Mouse (Mus musculus) midbrain, embryonic 11.5 days (tissue): ENCODE measurements around the gene Fsd2. TPM values are rescaled to one million over a fixed set of nuclear protein-coding genes. Genes with fewer than 3 reads are reported as not detected.

Source experiments
- ATAC-seq: fragments of 200-750 bp; cut with Nextera tagmentation; 2 replicates; pipeline ENCODE4 v1.8.0; 2017; ENCODE audit warnings: moderate TSS enrichment, moderate library complexity; ENCODE audit not compliant: low FRiP score
- DNase-seq: peaks from one replicate; pipeline ENCODE4 v3.0.0; 2015; ENCODE audit warnings: low spot score; ENCODE audit errors: missing footprints
- H3K27ac ChIP-seq: fragments of 300-500 bp; sonication (generic); 2 replicates; pipeline ENCODE4 v1.5.1; 2014; ENCODE audit warnings: low read depth, low read length
- H3K27me3 ChIP-seq: fragments of 300-500 bp; sonication (generic); 2 replicates; pipeline ENCODE4 v1.6.1; 2014; ENCODE audit warnings: mild to moderate bottlenecking, low read length, moderate library complexity, mixed read lengths; ENCODE audit not compliant: control insufficient read depth, insufficient read depth
- H3K36me3 ChIP-seq: fragments of 300-500 bp; sonication (generic); 2 replicates; pipeline ENCODE4 v1.6.1; 2014; ENCODE audit warnings: mild to moderate bottlenecking, low read length, moderate library complexity, mixed read lengths; ENCODE audit not compliant: control insufficient read depth, insufficient read depth
- H3K4me1 ChIP-seq: fragments of 300-500 bp; sonication (generic); 2 replicates; pipeline ENCODE4 v1.6.1; 2014; ENCODE audit warnings: low read length; ENCODE audit not compliant: control insufficient read depth, insufficient read depth
- H3K4me2 ChIP-seq: fragments of 300-500 bp; sonication (generic); 2 replicates; pipeline ENCODE4 v1.6.1; 2014; ENCODE audit warnings: mild to moderate bottlenecking, moderate library complexity
- H3K4me3 ChIP-seq: fragments of 300-500 bp; sonication (generic); 2 replicates; pipeline ENCODE4 v1.5.1; 2014; ENCODE audit warnings: low read depth, low read length
- H3K9ac ChIP-seq: fragments of 300-500 bp; sonication (generic); 2 replicates; pipeline ENCODE4 v1.6.1; 2014; ENCODE audit warnings: low read length
- H3K9me3 ChIP-seq: fragments of 300-500 bp; sonication (generic); 2 replicates; pipeline ENCODE4 v1.6.1; 2016; ENCODE audit warnings: low read length; ENCODE audit not compliant: control insufficient read depth
- WGBS: fragments of 180-500 bp; shearing (Covaris S2); extraction: QIAGEN DNeasy Blood & Tissue Kit; methylation state at CpG from one replicate; pipeline ENCODE4 v1.1.7; 2014; 5-methylcytosine and 5-hydroxymethylcytosine counted together
- polyA plus RNA-seq: library from polyadenylated mRNA; unstranded; fragments of >200 nt; fragmentation: Nextera tagmentation; extraction: Ambion mirVana; gene quantifications from 2 replicates; pipeline ENCODE4 v1.2.1, GENCODE M21; 2014

The Fsd2 gene
- 0.08 and 0.22 TPM in 2 replicates for polyA plus RNA-seq

DNA sequence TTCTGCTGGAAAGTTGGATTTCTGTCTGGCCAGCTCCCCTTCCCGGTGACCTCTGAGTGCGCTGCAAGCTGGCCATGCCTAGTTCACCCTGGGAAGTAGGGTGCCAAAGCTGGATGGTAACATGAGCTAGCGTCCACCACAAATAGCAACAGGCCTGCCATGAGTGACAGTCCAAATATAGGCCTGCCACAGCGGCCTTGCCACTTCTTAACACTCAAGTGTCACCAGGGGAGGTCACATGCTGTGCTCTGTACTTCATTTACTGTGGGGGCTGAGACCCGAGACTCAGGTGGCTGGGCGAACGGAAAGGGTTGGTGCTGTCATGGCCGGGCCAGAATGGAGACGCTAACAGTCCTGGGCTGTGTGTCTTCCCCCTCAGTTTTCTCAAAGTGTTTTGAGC, at the start of gene Fsd2:
Gene Fsd2, minus strand, starts transcription at position 53 of the 400 bp plus-strand sequence.
- Histone ChIP-seq H3K4me2 (no peak within 1 kb of the TSS), H3K9me3 (no peaks in the 10 kb centered on the region), H3K9ac (no peak within 1 kb of the TSS; the same call in 1 of the 2 replicates), H3K4me3 (no peak within 1 kb of the TSS), H3K4me1 (no peaks in the 10 kb centered on the region), H3K27ac (peak within 1 kb of the TSS; percentile 40; the same call in 1 of the 2 replicates), H3K27me3 (no peaks in the 10 kb centered on the region), H3K36me3 (no peaks in the 10 kb centered on the region)
- DNase-seq (peak; percentile 68), ATAC-seq (no peak)
- WGBS = 86% methylated on average over 9 of the region's 9 CpGs

DNA sequence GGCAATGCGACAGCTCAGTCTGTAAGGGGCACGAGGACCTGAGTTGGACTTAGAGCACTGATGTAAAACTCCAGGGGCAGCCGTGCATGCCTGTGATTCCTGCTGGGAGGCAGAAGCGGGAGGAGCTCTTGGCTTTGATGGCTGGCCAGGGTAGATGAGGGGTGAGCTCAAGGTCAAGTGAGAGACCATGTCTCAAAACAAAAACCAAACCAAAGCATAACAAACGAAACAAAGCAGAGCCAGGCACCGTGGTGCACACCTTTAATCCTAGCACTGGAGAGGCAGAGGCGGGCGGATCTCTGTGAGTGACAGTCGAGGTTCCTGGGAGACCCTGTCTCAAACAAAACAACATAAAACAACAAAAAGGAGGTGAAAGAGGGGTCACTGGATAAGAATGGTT, 48.3 kb upstream of the Fsd2 start:
- 69% methylated on average over 9 of the region's 9 CpGs for WGBS
- H3K4me1 ChIP-seq = no peaks in the 10 kb centered on the region
- no peaks in the 10 kb centered on the region for H3K36me3 ChIP-seq
- no peaks in the 10 kb centered on the region for H3K27me3 ChIP-seq
- no peaks in the 10 kb centered on the region for H3K9me3 ChIP-seq
- no peak overlapping the region for H3K9ac ChIP-seq
- no peak overlapping the region for H3K4me2 ChIP-seq
- DNase-seq = no peak
- H3K4me3 ChIP-seq = no peak overlapping the region
- no peak for ATAC-seq
- no peak overlapping the region for H3K27ac ChIP-seq

DNA sequence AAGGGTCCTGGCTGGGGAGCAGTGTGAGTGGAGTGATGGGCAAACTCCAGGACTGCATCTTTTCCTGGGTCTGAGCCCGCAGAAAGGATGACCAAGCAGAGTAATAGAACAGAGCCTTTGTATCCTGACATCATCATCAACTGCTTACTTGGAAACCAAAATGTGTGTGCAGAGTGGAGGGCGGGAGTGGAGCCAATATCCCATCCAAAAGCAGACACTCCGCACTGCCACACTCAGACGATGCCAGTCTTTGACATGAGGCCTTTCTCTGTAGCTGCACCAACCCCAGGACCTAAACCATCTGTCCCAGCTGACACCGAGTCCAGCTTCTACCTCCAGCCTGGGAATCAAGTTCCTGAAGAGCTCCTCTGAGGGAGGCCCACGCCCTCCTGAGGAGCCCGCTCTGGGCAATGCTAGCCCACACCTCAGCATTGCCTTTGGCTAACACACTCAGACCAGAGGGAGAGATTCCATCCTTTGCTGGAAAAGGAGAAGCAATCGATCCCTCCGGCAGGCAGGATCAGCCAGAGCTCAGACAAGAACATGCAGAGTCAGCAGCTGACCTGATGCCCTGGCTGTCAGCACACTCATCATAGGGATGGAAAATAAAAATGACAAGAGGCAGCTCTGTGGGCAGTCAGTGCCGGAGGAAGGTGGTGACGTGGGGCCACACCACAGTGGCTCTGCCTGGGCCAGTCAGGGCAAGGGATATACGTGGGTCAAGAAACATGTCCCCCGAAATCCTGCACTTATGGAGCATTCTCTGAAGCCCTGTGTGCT, 46.3 kb upstream of the Fsd2 start:
- H3K27ac ChIP-seq = no peak overlapping the region
- H3K4me2 ChIP-seq = no peak overlapping the region
- H3K4me3 ChIP-seq = no peak overlapping the region
- 90% methylated on average over 13 of the region's 13 CpGs for WGBS
- no peaks in the 10 kb centered on the region for H3K27me3 ChIP-seq
- no peak overlapping the region for H3K9ac ChIP-seq
- H3K9me3 ChIP-seq = no peaks in the 10 kb centered on the region
- ATAC-seq (no peak), DNase-seq (no peak)
- no peaks in the 10 kb centered on the region for H3K36me3 ChIP-seq
- H3K4me1 ChIP-seq = no peaks in the 10 kb centered on the region

DNA sequence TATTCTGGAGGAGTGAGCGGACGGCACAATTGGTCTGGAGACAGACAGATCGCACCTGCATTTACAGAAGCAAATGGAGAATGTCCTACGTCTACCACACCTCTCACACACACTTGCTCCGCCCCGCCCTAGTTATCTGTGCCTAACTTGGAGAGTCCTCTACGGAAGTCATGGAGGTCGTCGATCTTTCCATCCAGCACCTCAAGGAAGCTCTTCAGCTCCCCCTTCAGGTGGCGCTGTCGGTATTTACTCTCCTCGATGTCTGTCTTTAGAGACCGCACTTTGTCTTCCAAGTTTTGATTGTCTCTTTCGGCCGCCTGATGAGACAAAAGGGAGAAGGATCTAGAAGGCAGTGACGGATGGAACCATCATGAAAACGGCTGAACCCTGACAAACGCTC, 43.4 kb upstream of the Fsd2 start:
- no peaks in the 10 kb centered on the region for H3K27me3 ChIP-seq
- WGBS = 63% methylated on average over 18 of the region's 18 CpGs
- H3K4me1 ChIP-seq = no peaks in the 10 kb centered on the region
- no peak overlapping the region for H3K9ac ChIP-seq
- H3K36me3 ChIP-seq = no peaks in the 10 kb centered on the region
- peak; percentile 81 for DNase-seq
- H3K4me2 ChIP-seq = no peak overlapping the region
- no peak overlapping the region for H3K4me3 ChIP-seq
- H3K27ac ChIP-seq = no peak overlapping the region
- H3K9me3 ChIP-seq = no peaks in the 10 kb centered on the region
- ATAC-seq = no peak

DNA sequence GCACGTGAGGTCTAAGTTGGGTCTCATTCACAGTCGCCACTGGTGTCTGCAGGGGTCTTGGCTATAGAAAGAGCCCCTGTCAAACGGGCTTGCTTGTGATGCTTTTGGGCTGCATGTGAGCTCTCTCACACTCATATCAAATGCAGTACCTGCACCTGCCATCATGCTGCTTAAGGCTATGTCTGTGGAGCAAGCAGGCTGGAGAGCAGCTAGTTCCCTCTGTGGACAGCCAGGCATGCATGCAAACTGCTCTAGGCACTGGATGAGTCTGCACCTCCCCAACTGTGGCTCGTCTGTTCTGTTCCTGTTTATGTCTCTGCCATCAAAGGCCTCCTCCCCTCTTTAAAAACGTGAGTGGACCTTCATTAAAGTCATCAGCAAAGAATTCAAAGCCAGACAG, 39.7 kb upstream of the Fsd2 start:
- Histone ChIP-seq H3K4me1 (no peaks in the 10 kb centered on the region), H3K9me3 (no peaks in the 10 kb centered on the region), H3K4me2 (no peak overlapping the region), H3K9ac (no peak overlapping the region), H3K27ac (no peak overlapping the region), H3K4me3 (no peak overlapping the region), H3K27me3 (no peaks in the 10 kb centered on the region), H3K36me3 (no peaks in the 10 kb centered on the region)
- ATAC-seq = no peak
- DNase-seq = no peak
- WGBS = 70% methylated on average over 5 of the region's 5 CpGs

DNA sequence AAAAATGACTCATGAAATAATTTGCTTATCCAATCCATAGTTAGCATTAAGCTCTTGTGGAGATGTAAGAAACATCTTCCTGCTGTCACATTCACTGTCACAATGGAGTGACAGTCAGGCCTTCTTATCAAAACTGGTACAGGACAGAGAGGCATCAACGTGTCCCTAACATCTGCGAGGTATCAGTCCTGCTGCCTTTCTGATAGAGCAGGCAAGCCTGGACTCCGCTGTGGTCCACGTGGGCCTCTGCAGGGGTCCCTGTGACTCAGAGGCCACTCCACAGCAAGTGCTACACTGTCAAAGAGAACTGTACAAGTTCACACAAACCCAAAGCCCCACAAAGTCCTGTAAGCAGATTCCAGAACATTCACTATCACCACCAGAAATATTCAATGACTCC, 38.7 kb upstream of the Fsd2 start:
- Histone ChIP-seq H3K9ac (no peak overlapping the region), H3K4me3 (no peak overlapping the region), H3K27me3 (no peaks in the 10 kb centered on the region), H3K9me3 (no peaks in the 10 kb centered on the region), H3K4me1 (no peaks in the 10 kb centered on the region), H3K27ac (no peak overlapping the region), H3K36me3 (no peaks in the 10 kb centered on the region), H3K4me2 (no peak overlapping the region)
- 79% methylated on average over 4 of the region's 4 CpGs for whole genome bisulfite sequencing
- ATAC-seq = no peak
- peak; percentile 26 for DNase-seq

DNA sequence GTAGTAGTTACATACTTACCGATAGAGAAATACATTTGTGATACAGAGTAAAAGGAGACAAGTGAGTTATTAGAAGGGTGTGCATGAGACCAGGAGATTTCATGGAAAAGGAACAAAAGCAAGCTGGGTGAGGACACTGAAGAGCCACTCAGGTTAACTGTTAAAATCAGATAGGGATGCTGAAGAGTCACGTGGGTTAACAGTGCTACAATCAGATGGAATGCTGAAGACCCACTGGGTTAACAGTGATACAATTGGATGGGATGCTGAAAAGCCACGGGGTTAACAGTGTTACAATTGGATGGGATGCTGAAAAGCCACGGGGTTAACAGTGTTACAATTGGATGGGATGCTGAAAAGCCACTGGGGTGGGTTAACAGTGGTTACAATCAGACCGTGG, 38.2 kb upstream of the Fsd2 start:
- Histone ChIP-seq H3K9me3 (no peaks in the 10 kb centered on the region), H3K4me3 (no peak overlapping the region), H3K4me2 (no peak overlapping the region), H3K4me1 (no peaks in the 10 kb centered on the region), H3K27me3 (no peaks in the 10 kb centered on the region), H3K27ac (no peak overlapping the region), H3K9ac (no peak overlapping the region), H3K36me3 (no peaks in the 10 kb centered on the region)
- DNase-seq (peak; percentile 61), ATAC-seq (no peak)
- WGBS = 81% methylated on average over 5 of the region's 5 CpGs

DNA sequence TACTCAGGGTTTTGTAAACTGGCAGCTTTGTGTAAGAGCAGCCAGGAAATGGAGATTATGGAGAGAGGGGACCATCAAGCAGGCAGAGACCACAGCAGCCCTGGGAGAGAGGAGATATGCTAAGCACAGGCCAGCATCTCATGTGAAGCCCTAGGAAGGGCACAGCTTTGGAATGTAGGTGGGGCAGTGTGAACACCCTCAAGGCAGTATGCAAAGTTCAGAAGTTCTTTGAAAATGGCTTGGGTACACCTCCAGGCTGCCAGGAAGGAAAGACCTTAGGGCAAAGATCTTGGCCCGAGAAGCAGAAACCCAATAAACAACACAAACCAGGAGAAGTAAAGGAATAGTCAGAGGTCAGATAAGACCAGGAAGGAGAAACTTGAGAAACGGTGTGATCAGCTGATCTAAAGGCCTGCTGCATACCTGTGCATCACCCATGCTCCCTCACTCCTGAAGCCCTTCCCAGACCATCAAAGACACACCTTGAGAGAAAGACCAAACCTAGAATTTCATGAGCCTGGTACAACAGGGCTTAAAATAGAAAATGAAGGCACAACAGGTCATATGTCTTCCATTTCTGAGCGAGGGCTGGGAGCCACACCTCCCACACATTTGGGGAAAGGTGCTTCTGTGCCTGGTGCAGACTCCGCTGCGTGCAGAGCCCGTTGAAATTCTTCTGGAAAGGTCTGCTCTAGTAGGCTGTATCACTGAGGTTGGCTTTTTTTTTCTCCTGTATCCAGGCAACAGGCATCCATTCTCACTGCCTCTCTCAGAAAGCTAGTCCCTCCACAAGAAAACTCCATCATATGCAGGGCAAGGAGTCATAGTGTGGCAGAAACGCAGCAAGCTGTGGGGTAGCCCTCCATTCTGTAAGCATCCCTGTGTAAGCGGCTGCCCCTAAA, 32.9 kb upstream of the Fsd2 start:
- Histone ChIP-seq H3K36me3 (peaks cover 5% of the 10 kb centered on the region; the same call in 1 of the 2 replicates), H3K27me3 (no peaks in the 10 kb centered on the region), H3K9ac (no peak overlapping the region), H3K4me2 (no peak overlapping the region), H3K27ac (no peak overlapping the region), H3K9me3 (no peaks in the 10 kb centered on the region), H3K4me1 (no peaks in the 10 kb centered on the region), H3K4me3 (no peak overlapping the region)
- 79% methylated on average over 8 of the region's 8 CpGs for WGBS
- peak; percentile 21 for DNase-seq
- ATAC-seq = no peak

DNA sequence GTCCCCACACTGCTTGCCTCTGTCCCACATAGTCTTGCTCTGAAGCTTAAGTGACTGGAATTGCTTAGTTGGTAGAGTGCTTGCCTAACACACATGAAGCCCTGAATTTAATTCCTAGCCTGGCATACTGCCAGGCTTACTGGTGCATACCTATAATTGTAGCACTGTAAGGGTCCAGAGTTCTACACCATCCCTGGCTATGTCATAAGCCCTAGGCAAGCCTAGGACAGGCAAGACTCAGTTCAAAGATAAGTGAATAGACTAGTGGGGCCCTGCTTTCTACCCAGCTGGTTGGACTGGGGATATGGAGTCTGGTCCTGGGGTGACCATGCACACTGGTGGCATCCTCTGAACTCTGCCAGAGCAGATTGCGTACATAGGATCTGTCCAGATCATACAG, 30.9 kb upstream of the Fsd2 start:
- no peaks in the 10 kb centered on the region for H3K9me3 ChIP-seq
- no peak overlapping the region for H3K27ac ChIP-seq
- H3K36me3 ChIP-seq = peaks cover 5% of the 10 kb centered on the region; the same call in 1 of the 2 replicates
- no peaks in the 10 kb centered on the region for H3K27me3 ChIP-seq
- no peak overlapping the region for H3K4me2 ChIP-seq
- 100% methylated on average over 1 of the region's 1 CpGs for WGBS
- no peak for ATAC-seq
- no peak overlapping the region for H3K4me3 ChIP-seq
- H3K9ac ChIP-seq = no peak overlapping the region
- no peaks in the 10 kb centered on the region for H3K4me1 ChIP-seq
- DNase-seq = no peak
